Mouse (Mus musculus) kidney, postnatal 25 days (tissue): ENCODE results near the gene Thap4.
"Not testable (repeated sequence)": the region's sequence is repeated elsewhere in the genome, so short reads cannot be mapped to it uniquely, and the experiment has no call there.

Experiments used
- DNase-seq, 2 experiments: peaks; one replicate each; pipeline ENCODE4 v3.0.0; 2021; ENCODE audit warnings: mixed read lengths in 2 of 2

Gene Thap4

DNA sequence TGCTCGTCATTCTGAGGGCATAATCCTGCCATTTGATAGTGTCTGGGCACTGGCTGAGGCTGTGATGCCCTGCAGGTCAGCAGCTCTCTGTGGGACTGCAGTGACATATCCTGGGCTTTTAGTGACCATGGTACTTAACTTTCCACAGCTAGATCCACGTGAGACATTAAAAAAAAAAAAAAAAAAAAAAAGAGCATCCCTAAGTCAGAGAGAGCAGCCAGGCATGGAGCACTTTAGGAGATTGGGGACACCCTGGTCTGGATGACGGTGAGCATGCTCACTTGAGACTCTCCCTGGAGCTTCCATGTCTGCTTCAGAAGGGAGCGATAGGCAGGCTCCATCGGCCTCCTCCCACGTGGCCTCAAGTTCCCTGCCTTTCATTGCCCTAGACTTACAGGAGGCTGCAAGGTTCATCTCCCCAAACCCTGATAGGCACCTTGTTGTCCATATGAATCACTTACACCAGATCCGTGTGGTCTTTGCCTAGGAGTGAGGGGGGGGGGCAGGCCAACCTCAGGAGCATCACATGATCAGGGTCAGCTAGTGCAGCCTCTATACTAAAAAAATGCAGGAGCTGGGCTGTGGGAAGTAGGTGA, 64.7 kb downstream of the Thap4 start:
- no peak for DNase-seq

DNA sequence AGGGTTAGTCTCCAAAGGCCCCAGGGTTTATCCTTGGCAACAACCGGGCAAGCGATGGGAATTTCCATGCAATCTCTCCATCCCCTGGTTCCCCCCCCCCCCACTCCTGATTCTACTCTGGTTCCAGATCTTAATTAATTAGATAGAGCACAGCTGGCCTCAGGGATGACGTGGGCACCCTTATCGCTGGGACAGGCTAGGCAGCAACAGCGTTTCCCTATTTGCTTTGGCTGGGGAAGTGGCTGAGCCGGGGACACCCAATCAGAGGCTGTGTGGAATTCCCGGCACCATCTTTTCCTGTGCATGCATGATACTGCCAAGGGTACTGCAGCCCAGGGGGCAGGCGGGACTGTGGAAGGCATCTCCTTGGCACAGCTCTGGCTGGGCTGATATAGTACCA, 66.5 kb downstream of the Thap4 start:
- DNase-seq: peak; percentile 62 to 79

DNA sequence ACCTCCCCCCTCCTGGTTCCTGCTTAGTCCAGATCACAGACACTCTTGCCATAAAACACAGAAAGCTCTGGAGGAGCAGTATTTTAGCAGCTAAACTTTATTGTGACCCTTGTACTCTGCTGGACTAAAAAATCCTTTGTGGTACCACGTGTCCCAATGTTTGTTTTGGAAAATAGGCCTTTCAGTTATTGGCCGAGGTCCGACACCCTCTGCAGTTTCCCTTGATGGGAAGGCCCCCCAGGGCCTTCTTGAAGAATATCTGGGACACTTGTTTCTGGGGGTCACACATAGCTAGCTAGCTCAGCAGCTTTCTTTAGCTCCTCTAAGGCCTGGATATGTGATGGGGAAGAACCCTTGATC, 67.7 kb downstream of the Thap4 start:
- peak; percentile 51 to 72 for DNase-seq

DNA sequence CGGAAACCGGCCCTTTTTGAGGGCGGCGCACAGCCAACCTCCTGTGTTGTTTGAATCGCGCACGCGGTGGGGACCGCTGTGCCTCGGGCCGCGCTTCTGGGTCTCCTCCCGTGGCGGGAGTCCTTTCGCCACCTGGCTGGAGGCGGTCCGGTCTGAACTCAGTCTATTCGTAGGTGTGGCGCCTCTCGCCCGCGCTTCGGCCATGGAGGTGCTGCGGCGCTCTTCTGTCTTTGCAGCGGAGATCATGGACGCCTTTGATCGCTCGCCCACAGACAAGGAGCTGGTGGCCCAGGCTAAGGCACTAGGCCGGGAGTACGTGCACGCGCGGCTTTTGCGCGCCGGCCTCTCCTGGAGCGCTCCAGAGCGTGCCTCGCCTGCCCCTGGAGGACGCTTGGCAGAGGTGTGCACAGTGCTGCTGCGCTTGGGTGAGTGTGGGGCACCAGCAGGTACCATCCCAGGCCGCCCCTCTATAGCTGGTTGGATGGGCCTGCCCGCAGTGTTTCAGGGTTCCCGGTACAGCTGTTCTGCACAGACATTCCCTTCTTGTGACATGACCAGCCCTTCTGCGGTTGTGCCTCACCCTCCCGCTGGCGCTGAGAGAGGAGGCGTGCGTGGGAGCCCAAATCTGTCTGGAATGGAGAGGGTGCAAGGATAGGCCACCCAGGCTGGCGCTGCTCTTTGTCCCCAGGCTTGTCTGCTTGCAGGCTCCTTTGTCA, 68.3 kb downstream of the Thap4 start:
- DNase-seq: peak; percentile 63 to 82

DNA sequence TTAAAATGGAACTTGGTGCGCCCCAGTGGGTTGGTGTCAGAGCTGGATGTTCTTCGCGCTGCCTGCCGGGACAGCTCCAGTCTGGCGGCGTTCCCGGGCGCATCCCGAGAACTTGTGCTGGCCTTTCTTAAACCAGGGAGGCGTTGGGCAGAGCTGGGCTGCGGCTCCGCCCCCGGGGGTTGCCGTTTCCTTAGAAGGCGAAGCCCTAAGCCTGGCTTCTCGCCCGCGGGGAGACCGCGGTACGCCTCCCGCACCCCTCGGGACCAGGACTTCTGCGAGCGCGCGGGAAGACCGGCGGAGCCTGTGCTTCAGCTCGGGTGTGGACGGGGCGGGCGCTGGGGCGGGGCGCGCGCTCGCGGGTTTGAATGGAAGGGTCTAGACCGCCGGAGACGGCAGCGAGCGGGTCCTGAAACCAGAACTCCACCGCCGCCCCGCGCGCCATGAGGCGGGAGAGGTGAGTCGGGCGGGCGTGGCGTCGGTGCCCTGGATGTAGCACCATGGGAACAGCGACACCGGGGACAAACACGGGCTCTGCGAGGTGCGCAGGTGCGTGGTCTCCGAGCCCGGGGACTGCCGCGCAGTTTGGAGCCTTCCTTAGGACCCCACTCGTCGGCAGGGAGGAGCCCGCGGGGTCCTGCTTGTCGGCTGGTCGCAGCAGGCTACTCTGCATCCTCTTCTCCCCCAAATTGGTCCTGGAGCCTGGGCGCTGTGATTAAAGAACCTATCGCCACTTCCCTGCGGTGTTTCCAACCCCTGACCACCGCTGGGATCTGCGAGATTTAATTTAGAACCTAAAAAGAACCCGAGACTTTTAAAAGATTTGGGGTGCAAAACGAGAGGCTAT, 69.0 kb downstream of the Thap4 start, which contains the start of gene Bok:
Gene Bok (plus strand): TSS at position 260 of the 844 bp plus-strand sequence.
- peak; percentile 93 to 95 for DNase-seq

DNA sequence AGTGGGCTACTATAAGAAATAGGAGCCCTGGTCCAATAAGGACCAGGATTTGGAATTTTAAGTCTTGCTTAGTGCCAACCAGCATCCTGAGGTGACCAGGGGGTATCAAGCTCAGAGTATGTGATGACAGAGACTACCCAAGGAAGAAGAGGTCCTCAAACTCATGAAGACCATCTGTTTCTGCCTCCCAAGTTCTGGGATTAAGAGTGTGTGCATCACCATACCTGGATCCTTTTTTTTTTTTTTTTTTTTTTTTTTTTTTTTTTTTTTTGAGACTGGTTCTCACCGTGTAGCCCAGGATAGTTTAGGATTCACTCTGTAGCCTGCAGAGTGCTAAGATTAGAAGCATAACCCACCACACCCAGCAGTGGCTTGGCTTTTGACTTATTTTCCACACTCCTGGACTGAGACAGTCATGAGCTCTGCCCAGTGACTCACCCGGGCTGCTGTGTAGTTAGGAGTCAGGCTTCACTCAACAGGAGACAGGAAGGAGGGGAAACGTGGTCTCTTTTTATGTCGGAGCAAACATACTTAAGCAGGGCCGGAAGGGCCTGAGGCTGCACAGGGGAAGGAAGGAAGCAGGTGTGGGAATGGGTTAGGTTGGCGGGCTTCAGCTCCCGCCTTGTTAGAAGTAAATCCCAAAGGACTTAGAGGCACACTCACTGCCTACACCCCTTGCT, 74.6 kb downstream of the Thap4 start:
- peak; percentile 38 to 73 for DNase-seq

DNA sequence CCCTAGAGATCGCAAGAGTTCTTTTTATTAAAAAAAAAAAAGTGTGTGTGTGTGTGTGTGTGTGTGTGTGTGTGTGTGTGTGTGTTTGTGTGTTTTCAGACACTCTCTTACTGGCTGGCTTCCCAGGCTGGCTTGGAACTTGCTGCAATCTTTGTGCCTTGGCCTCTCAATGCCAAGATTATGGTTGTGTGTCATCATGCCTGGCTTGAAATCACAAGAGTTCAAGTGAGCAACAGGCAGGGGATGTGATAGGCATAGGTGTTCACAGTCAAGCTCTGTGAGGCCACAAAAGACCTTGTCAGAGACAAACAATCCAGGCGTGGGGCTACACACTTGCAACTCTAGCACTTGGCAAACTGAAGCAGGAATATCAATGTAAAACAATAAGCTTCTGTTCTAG, 76.3 kb downstream of the Thap4 start:
- peak; percentile 34 to 47 for DNase-seq

DNA sequence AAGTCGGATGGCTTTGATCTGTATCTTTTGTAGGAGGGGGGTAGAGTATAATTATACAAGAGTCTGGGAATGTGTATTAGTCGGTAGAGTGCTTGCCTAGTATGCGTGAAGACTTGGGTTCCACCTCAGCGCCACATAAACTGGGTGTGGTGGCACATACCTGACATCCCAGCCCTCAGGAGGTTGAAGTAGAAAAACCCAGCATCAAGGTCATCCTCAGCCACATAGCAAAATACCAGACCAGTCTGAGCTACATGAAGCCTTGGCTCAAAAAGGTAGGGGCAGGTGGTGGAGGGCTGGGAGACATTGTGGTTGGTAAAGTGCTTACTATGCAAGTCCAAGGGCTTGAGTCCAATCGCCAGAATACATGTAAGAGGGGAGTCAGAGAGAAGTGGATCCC, 82.0 kb downstream of the Thap4 start:
- peak in 1 of 2 experiments; percentile 52 for DNase-seq

DNA sequence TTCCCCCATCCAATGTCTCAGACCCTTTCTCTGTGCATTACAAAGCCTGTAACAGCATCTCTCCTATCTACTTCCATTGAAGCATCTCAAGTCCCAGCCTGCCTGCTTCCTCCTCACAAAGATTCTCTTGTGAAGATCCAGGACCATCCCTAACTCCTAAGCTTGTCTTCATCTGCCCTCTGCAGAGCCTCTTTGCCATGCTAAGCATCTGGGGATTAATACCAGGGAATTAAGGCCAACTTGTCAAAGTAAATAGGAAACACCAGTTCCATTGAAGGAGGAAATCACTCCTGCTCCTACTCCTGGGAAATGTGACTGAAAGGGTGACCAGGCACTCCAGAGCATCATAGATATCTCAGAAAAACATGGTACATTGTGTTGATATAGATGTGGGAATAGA, 84.7 kb downstream of the Thap4 start:
- no peak for DNase-seq

DNA sequence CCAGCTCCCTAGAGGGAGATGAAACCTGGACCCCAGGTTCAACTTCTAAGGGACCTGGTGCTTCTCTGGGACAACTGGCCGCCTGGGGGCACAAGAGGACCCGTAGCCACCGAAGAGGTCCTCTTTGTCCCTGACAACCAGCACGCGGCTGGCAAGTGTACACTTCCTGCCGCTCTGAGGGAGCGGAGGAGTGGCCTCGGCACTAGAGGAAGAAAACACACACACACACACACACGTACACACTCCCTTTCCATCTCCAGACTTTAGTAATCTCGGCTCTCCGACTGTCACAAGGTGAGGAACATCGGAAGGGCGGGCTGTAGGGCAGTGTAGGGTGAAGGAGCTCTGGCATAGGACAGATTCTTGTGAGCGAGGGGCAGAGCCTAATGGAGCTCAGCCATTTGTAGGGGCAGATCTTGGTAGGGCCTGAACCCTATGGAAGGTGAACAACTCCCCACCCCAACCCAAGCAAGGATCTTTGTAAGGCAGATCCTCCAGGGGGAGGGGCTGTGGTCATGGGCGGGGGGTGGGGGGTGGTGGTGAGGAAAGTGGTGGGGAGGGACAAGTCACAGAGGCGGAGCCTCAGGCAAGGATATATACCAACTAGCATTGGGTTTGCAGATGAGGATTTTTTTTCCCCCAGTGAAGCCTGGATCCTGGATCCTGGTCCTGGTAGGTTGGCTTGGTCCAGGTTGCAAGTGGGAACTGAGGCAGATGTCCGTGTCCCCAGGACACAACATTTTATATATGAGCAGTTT, 85.7 kb downstream of the Thap4 start:
- DNase-seq: peak; percentile 91 to 93

DNA sequence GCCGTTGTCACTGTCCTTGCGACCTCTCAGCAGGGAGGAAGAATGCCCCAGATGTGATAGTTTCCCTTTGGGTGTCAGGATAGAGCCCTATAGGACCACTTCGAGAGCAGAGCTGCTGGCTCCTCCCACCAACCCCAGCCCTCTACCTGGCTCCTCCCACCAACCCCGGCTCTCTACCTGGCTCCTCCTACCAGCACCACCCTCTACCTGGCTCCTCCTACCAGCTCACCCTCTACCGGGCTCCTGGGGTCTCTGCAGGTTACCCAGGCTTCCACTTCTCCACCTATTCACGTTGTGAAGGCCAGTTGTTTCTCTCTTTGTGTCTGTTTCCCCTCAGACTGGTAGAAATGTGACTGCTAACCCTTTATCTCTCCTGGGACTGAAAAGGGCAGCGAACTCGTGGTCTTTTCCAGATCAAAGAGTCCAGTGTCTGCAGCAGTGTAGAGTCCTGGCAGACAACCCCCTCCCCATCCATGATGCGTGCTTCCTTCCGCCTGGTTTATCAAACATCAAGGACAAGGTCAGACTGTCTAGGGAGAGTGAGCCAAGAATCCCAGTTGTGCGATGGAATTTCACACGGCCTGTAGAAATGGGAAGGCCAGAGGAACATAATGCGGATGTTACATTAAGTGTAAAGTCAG, 86.8 kb downstream of the Thap4 start:
- DNase-seq: peak; percentile 29 to 54

DNA sequence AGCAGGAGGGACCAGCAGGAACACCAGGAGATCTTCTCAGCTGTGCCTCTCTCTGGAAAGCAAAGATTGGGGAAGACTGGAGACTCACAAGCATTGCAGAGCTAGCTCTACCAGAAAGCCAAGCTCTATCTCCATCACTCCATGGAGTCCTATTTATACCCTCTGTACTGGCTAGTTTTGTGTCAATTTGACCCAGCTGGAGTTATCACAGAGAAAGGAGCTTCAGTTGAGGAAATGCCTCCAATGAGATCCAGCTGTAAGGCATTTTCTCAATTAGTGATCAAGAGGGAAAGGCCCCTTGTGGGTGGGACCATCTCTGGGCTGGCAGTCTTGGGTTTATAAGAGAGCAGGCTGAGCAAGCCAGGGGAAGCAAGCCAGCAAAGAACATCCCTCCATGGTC, 96.1 kb downstream of the Thap4 start, which contains the start of gene Stk25:
Gene Stk25 (minus strand): TSS at position 101 of the 400 bp plus-strand sequence.
- DNase-seq: not testable (repeated sequence)

DNA sequence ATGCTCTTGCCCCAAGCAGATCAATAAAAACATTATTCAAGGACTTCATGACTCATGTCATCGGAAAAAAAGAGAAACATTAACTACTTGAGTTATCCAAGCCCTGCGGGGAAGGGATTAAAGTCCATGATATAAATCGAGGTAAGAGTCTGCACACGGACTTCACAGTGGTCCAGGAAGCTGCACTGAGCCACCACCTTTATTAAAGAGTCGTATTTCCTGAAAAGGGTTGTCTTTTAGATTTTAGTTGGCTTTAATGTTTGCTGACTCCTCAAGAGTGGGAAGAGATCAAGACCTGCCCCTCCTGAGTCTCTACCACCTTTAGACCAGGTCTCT, 97.7 kb downstream of the Thap4 start:
- DNase-seq: no peak

DNA sequence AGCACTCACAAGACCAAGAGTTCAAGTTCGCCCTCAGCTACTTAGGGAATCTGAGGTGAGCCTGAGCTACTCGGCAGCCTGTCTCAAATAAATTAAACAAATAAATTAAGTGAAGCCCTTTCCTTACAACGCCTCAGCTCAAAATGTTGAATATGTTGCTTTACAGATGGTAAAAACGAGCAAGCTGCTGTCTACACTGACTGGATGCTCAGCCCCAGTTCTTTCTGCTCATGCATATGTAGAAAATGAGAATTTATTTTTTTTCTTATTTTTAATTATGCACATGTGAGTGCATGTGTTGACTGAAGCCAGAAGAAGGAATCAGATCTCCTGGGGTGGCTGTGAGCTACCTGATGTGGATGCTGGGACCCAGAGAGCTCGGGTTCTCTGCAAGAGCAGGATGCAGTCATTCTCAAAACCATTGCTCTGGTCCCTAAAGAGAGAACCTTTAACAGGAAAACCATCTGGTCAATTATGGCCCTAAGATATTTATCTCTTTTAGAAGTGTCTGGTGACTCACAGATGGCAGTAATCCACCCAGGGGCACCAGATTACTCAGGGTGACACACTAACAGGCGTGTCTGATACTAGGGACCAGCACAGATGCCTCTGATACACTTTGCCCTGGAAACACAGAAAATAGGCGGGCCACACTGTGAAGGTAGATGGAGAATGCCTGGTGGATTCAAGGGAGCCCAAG, 98.2 kb downstream of the Thap4 start:
- DNase-seq: no peak

DNA sequence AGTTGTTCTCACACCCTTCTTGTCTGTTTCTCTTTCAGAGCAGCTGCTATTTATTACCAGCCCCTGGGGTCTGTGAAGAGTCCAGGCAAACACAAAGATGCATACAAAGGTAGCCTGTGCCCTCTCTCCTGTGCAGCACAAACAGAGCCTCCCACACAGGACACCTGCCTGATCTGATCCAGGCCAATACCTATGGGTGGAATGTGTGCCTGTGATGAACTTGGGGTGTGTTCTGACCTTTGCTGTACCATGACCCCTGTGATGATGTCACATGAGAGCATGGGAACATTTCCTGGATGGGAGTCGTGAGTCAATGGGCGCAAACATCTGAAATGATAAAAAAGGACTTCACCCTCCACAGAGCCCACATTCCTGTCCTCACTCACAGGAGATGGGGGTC, 99.9 kb downstream of the Thap4 start:
- DNase-seq: no peak

DNA sequence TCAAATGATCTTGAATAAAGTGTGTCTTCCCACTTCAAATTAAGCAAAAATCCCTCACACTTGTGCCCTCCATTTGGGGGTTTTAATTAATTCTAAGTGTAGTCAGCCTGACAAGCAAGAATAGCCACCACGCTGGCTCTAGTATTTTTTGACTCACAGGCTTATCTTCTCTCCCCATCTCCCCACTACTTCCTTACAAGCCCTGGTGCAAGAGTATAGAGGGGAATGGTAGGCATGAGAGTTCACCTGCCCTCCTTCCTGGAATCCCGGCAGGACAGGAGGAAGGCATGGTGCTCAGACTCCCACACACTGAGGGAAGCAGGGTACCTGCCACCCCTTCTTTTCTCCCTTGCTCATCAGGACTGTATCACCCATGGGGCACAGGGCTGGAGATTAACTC, 100.4 kb downstream of the Thap4 start:
- DNase-seq: no peak
